Mouse (Mus musculus): ENCODE data around the gene Zdhhc20.
A peak's percentile ranks its signal among the peaks of the same experiment; 100 is the strongest.

Gene Zdhhc20

GRCm38 (mm10) chr14:57820839-57821238 lies 69.2 kb downstream of the Zdhhc20 start:
- no peak for DNase-seq

- no peak for DNase-seq
Observed at GRCm38 (mm10) chr14:57811844-57812243, 78.2 kb downstream of the Zdhhc20 start.

DNA sequence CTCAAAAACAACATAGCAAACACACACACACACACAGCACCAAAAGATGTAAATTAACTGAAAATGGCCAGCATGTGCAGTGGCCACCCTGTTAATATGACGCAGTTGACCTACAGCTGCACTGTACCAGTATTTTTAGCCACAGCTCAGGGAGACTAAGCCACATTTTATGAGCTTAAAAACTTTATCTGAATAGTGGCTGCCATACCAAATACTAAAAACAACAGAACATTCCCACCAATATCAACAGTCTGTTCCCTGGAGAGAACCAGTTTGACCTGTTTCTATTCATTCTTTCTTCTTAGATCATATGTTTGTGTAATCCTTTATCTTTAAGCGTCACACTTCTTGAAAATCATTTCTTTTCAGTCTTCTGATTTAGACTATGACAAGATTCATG lies 79.2 kb downstream of the Zdhhc20 start:
- no peak for DNase-seq

DNA sequence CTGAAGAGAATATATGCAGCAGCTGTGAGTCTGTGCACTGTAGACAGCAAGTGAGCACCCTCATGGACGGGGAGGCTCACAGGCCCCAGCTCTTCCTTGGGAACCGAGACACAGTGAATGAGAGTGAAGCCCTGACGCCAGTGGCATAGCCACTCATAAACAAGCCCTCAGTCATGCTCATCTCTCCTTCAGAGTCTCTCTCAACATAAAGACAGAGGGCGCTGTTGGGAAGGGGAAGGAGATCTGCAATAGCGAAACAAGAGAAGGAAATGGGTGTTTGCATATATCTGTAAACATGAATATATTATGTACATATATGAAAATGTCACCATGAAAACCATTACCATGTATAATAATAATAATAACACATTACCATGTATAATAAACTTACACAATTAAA lies 81.5 kb downstream of the Zdhhc20 start:
- no peak for DNase-seq

DNA sequence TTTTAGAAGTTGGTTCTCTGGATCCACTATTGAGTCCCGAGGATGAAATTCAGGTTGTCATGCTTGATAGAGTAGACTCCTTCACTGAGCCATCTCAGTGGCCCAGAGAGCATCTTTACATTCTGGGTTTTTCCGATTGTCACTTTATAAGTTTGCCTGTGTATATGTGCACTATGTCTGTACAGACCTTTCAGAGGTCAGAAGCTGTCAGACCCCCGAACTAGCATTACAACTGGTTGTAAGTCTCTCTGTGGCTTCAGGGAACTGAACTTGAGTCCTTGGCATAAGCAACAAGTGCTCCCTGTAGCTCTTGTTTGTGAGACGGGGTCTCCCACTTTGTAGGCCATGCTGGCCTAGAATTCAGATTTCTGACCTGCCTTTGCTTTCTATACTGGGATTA lies 86.3 kb downstream of the Zdhhc20 start:
- DNase-seq = no peak

- DNase-seq = peak; percentile 94 to 97
Observed at GRCm38 (mm10) chr14:57797991-57798931, 91.8 kb downstream of the Zdhhc20 start, which contains the start of gene Sap18. TSS of gene Sap18 (plus strand) at chr14:57798180.

DNA sequence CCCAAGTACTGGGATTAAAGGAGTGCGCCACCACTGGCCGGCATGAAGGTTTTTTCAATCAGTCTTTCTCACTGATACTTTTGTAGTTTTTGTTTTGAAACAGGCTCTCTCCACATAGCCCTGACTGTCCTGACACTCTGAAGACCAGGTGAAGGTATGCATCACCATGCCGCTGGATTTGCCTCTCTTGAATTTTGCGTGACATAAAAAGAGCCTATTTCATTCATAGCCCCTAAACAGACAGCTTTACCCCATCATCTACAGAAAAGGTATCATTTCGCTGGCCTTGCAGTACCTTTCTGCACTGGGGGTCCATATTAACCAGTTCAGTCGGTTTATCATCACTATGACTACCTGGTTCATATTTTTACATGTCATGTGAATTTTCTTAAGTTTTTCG lies 92.5 kb downstream of the Zdhhc20 start:
- peak in 1 of 2 experiments; percentile 21 for DNase-seq

DNA sequence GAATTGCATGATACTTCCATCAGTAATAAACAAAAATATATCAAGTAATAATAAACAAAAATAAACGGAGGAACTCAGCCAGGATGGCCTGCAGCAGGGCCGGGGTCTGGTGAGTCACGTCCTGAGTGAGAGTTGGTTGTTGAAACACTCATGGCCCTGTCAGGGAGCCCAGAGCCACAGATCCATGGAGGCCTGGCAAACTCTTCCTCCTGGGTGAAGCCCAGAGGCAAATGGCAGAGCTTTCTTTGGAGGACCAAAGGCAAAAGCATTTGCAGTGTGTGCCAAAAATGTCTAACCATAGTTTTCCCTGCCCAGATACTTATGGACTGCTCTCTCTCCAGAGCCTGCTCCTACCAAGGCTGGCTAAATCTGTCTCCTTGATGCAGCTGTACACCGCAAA lies 98.9 kb downstream of the Zdhhc20 start:
- no peak for DNase-seq

DNA sequence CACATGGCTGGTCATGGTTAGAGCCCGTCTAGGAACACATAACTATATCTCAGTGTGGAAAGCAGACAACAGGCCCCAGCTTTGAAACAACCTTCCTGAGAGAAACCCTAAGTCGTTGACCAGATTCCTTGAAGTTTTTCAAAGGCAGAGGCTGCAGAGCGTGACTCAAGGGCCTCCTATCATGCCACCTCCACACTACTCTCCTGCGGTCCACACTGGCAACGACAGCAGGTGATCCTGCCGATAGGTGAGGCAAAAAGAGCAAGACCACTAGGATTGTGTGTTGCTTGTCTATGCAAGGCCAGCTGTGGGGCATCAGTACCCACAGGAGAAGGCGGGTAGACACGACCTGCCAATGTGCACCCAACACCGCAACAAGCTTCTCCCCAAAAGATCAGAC lies 100.3 kb downstream of the Zdhhc20 start:
- DNase-seq = no peak

DNA sequence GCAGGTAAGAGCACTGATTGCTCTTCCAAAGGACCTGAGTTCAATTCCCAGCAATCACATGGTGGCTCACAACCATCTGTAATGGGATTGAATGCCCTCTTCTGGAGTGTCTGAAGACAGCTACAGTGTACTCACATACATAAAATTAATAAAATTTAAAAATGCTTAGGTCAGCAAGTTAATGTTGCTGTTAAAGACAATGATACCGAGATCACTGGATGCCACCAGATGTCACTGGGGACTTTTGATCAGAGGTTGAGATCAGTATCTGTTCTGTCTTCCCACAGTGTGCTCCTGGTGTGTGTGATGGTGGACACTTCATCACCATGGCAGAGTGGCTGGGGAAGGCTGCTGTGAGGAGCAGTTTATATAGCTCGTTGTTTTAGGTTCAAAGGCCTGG lies 100.8 kb downstream of the Zdhhc20 start:
- DNase-seq = no peak

- DNase-seq = no peak
Observed at GRCm38 (mm10) chr14:57787406-57787805, 102.7 kb downstream of the Zdhhc20 start.
